Mouse (Mus musculus): ENCODE results near the gene Gm32742. TPM values are rescaled to one million over a fixed set of nuclear protein-coding genes. Genes with fewer than 3 reads are reported as not detected.

The Gm32742 gene
- polyA plus RNA-seq, 1 experiment from 2014 or later: 0.07 TPM

DNA sequence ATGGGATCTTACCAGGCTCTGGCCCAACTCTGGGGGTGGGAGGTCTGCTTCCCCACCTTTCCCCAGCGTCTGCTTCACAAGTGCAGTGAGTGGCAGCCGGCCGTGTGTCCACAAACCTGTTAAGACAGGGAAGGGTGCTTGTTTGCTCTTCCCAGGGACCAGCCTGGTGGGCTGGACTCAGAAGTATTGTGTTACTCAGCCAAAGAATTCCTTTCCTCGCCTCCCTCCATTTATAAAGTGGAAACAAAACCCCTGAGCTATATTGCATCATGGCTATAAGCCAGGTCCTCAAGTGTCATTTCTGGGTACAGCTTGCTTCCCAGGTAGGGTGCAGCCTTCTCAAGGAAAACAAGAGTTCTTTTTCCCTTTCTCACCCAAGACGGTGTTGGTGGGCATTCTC is 3.4 kb upstream of the Gm32742 start:
- WGBS: 50% methylated on average over 5 of the region's 5 CpGs
- H3K4me3 ChIP-seq (ENCODE audit: low read depth, low read length): no peak overlapping the region
- peaks cover 5% of the 10 kb centered on the region; the same call in 1 of the 2 replicates for H3K4me1 ChIP-seq (ENCODE audit: control insufficient read depth, insufficient read depth, low read length)
- ATAC-seq (ENCODE audit: low read depth) (peak; percentile 83), DNase-seq (ENCODE audit: low spot score) (peak; percentile 76)
- no peaks in the 10 kb centered on the region for H3K27me3 ChIP-seq (replicated peaks; ENCODE audit: control insufficient read depth, insufficient read depth, low read length)
- H3K9ac ChIP-seq (ENCODE audit: low read depth, low read length): no peak overlapping the region
- no peak overlapping the region for H3K4me2 ChIP-seq (ENCODE audit: low read depth, low read length)
- no peaks in the 10 kb centered on the region for H3K9me3 ChIP-seq (ENCODE audit: control insufficient read depth, low read length)
- H3K36me3 ChIP-seq (ENCODE audit: control insufficient read depth, insufficient read depth, low read length): no peaks in the 10 kb centered on the region
- H3K27ac ChIP-seq (replicated peaks; ENCODE audit: low read depth, low read length): 0 out of 2 replicates have a peak overlapping the region, but pooled peaks have one; percentile 36

DNA sequence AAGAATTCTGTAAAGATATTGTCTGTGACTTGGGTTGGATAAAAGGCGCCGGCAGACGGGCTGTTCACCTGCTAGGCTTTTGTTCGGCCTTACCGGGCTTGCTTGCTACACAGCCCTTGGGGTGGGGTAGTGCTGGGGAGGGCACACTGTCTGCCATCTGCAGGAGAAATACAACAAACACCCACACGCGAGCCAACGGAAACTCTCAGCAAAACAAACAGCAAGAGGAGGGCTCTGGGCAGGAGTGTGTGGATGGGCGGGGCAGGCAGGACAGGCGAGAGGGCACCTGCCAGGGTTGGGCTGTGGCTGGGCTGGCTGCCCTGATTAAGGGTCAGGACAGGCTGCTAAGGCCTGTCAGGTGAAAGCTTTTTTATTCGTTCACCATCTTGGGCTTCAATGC is 2.6 kb upstream of the Gm32742 start:
- Histone ChIP-seq H3K36me3 (ENCODE audit: control insufficient read depth, insufficient read depth, low read length) (no peaks in the 10 kb centered on the region), H3K9ac (ENCODE audit: low read depth, low read length) (no peak overlapping the region), H3K4me2 (ENCODE audit: low read depth, low read length) (no peak overlapping the region), H3K4me1 (ENCODE audit: control insufficient read depth, insufficient read depth, low read length) (peaks cover 5% of the 10 kb centered on the region; the same call in 1 of the 2 replicates), H3K4me3 (ENCODE audit: low read depth, low read length) (no peak overlapping the region), H3K27me3 (replicated peaks; ENCODE audit: control insufficient read depth, insufficient read depth, low read length) (no peaks in the 10 kb centered on the region), H3K9me3 (ENCODE audit: control insufficient read depth, low read length) (no peaks in the 10 kb centered on the region), H3K27ac (replicated peaks; ENCODE audit: low read depth, low read length) (no peak overlapping the region)
- 57% methylated on average over 11 of the region's 11 CpGs for WGBS
- ATAC-seq (ENCODE audit: low read depth): peak; percentile 75
- peak; percentile 57 for DNase-seq (ENCODE audit: low spot score)

GRCm38 (mm10) chr9:51163989-51164388 is 1.3 kb downstream of the Gm32742 start:
- peaks cover 5% of the 10 kb centered on the region; the same call in 1 of the 2 replicates for H3K4me1 ChIP-seq (ENCODE audit: control insufficient read depth, insufficient read depth, low read length)
- no peak overlapping the region for H3K9ac ChIP-seq (ENCODE audit: low read depth, low read length)
- no peaks in the 10 kb centered on the region for H3K9me3 ChIP-seq (ENCODE audit: control insufficient read depth, low read length)
- peaks cover 20% of the 10 kb centered on the region; the same call in 1 of the 2 replicates for H3K27me3 ChIP-seq (replicated peaks; ENCODE audit: control insufficient read depth, insufficient read depth, low read length)
- H3K4me3 ChIP-seq (ENCODE audit: low read depth, low read length): no peak overlapping the region
- DNase-seq (ENCODE audit: low spot score) (no peak), ATAC-seq (ENCODE audit: low read depth) (no peak)
- no peaks in the 10 kb centered on the region for H3K36me3 ChIP-seq (ENCODE audit: control insufficient read depth, insufficient read depth, low read length)
- 68% methylated on average over 5 of the region's 5 CpGs for WGBS
- no peak overlapping the region for H3K4me2 ChIP-seq (ENCODE audit: low read depth, low read length)
- no peak overlapping the region for H3K27ac ChIP-seq (replicated peaks; ENCODE audit: low read depth, low read length)

GRCm38 (mm10) chr9:51161771-51162388 is 3.4 kb downstream of the Gm32742 start:
- 31% methylated on average over 4 of the region's 4 CpGs for WGBS
- Histone ChIP-seq H3K9ac (ENCODE audit: low read depth, low read length) (no peak overlapping the region), H3K27ac (replicated peaks; ENCODE audit: low read depth, low read length) (no peak overlapping the region), H3K27me3 (replicated peaks; ENCODE audit: control insufficient read depth, insufficient read depth, low read length) (peaks cover 20% of the 10 kb centered on the region; the same call in 1 of the 2 replicates), H3K4me1 (ENCODE audit: control insufficient read depth, insufficient read depth, low read length) (no peaks in the 10 kb centered on the region), H3K36me3 (ENCODE audit: control insufficient read depth, insufficient read depth, low read length) (no peaks in the 10 kb centered on the region), H3K4me3 (ENCODE audit: low read depth, low read length) (no peak overlapping the region), H3K4me2 (ENCODE audit: low read depth, low read length) (no peak overlapping the region), H3K9me3 (ENCODE audit: control insufficient read depth, low read length) (no peaks in the 10 kb centered on the region)
- DNase-seq (ENCODE audit: low spot score) (peak; percentile 83), ATAC-seq (ENCODE audit: low read depth) (peak; percentile 82)

DNA sequence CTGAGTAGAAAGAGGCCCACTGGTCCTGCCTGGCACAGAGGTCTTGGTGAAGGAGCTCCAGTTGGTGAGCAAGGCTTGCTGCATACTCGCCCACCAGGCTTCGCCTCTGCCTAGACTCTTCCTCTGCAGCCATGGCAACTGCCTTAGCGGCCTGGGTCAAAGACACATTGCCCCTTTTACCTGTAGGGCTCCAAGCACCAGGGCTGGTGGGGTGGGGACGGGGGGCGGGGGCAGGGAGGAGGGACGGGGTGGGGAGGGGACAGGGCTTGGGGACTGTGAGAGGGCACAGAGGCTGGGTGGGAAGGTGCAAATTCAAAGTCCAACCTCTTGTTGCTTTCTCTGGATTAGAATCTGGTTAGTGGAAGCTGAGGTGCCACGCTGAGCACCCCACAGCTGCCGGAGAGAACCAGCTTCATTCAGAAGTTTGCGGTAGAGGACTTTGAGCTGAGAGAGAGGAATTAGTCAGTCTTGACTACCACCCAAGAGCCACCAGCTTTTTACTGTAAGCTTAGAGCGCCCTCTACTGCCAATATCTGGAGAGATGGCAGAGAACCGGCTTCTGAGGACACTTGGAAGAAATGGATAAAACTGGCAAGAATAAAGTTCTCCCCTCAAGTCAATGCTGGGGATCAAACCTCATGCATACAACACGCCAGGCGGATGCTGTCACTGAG is 13.1 kb downstream of the Gm32742 start:
- DNase-seq (ENCODE audit: low spot score) (peak; percentile 90), ATAC-seq (ENCODE audit: low read depth) (peak; percentile 45; the same call in 1 of the 2 replicates)
- Histone ChIP-seq H3K4me2 (ENCODE audit: low read depth, low read length) (peak overlapping the region; percentile 36), H3K4me1 (ENCODE audit: control insufficient read depth, insufficient read depth, low read length) (peaks cover 4% of the 10 kb centered on the region), H3K9ac (ENCODE audit: low read depth, low read length) (0 out of 2 replicates have a peak overlapping the region, but pooled peaks have one; percentile 19), H3K27ac (replicated peaks; ENCODE audit: low read depth, low read length) (no peak overlapping the region), H3K36me3 (ENCODE audit: control insufficient read depth, insufficient read depth, low read length) (no peaks in the 10 kb centered on the region), H3K4me3 (ENCODE audit: low read depth, low read length) (no peak overlapping the region), H3K27me3 (replicated peaks; ENCODE audit: control insufficient read depth, insufficient read depth, low read length) (no peaks in the 10 kb centered on the region), H3K9me3 (ENCODE audit: control insufficient read depth, low read length) (no peaks in the 10 kb centered on the region)
- WGBS: 18% methylated on average over 11 of the region's 13 CpGs

GRCm38 (mm10) chr9:51147294-51147693 is 18.0 kb downstream of the Gm32742 start:
- ATAC-seq (ENCODE audit: low read depth) (no peak), DNase-seq (ENCODE audit: low spot score) (no peak)
- H3K27ac ChIP-seq (replicated peaks; ENCODE audit: low read depth, low read length): no peak overlapping the region
- H3K4me3 ChIP-seq (ENCODE audit: low read depth, low read length): no peak overlapping the region
- WGBS: 76% methylated on average over 5 of the region's 5 CpGs
- H3K9ac ChIP-seq (ENCODE audit: low read depth, low read length): no peak overlapping the region
- no peaks in the 10 kb centered on the region for H3K27me3 ChIP-seq (replicated peaks; ENCODE audit: control insufficient read depth, insufficient read depth, low read length)
- peaks cover 14% of the 10 kb centered on the region for H3K4me1 ChIP-seq (ENCODE audit: control insufficient read depth, insufficient read depth, low read length)
- no peaks in the 10 kb centered on the region for H3K36me3 ChIP-seq (ENCODE audit: control insufficient read depth, insufficient read depth, low read length)
- H3K9me3 ChIP-seq (ENCODE audit: control insufficient read depth, low read length): no peaks in the 10 kb centered on the region
- no peak overlapping the region for H3K4me2 ChIP-seq (ENCODE audit: low read depth, low read length)

- DNase-seq (ENCODE audit: low spot score) (peak; percentile 77), ATAC-seq (ENCODE audit: low read depth) (no peak)
- 53% methylated on average over 4 of the region's 4 CpGs for WGBS
- Histone ChIP-seq H3K9ac (ENCODE audit: low read depth, low read length) (no peak overlapping the region), H3K36me3 (ENCODE audit: control insufficient read depth, insufficient read depth, low read length) (no peaks in the 10 kb centered on the region), H3K27ac (replicated peaks; ENCODE audit: low read depth, low read length) (no peak overlapping the region), H3K4me2 (ENCODE audit: low read depth, low read length) (no peak overlapping the region), H3K27me3 (replicated peaks; ENCODE audit: control insufficient read depth, insufficient read depth, low read length) (no peaks in the 10 kb centered on the region), H3K9me3 (ENCODE audit: control insufficient read depth, low read length) (no peaks in the 10 kb centered on the region), H3K4me3 (ENCODE audit: low read depth, low read length) (no peak overlapping the region), H3K4me1 (ENCODE audit: control insufficient read depth, insufficient read depth, low read length) (peaks cover 14% of the 10 kb centered on the region)
These were observed 18.8 kb downstream of the Gm32742 start for GRCm38 (mm10) chr9:51146496-51146895.

DNA sequence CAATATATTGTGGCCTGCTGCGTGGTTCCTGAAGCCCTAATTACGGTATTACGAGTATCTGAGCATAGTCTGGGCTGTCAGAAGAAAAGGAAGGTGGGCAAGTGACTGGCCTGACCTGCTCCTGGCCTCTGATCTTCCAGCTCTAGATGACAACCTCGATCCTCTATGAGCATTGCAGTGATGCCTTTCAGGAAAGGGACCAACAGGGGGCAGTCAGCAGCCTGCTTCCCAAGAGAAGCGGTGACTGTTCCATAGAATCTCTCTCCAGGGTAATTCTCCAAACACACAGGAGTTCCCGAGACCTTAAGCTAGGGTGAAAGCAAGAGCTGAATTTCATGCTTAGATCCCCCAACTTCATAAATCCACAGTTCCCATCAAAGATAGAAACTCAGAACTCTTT is 21.1 kb downstream of the Gm32742 start:
- H3K4me3 ChIP-seq (ENCODE audit: low read depth, low read length): no peak overlapping the region
- H3K9ac ChIP-seq (ENCODE audit: low read depth, low read length): no peak overlapping the region
- no peaks in the 10 kb centered on the region for H3K36me3 ChIP-seq (ENCODE audit: control insufficient read depth, insufficient read depth, low read length)
- WGBS: 60% methylated on average over 6 of the region's 6 CpGs
- H3K9me3 ChIP-seq (ENCODE audit: control insufficient read depth, low read length): no peaks in the 10 kb centered on the region
- H3K27ac ChIP-seq (replicated peaks; ENCODE audit: low read depth, low read length): no peak overlapping the region
- no peak for DNase-seq (ENCODE audit: low spot score)
- no peak for ATAC-seq (ENCODE audit: low read depth)
- peaks cover 14% of the 10 kb centered on the region for H3K4me1 ChIP-seq (ENCODE audit: control insufficient read depth, insufficient read depth, low read length)
- H3K4me2 ChIP-seq (ENCODE audit: low read depth, low read length): no peak overlapping the region
- no peaks in the 10 kb centered on the region for H3K27me3 ChIP-seq (replicated peaks; ENCODE audit: control insufficient read depth, insufficient read depth, low read length)

All from embryonic facial prominence, embryonic 14.5 days (tissue).